ENCODE assay signal across 9 mouse cellular contexts in the genomic region with DNA sequence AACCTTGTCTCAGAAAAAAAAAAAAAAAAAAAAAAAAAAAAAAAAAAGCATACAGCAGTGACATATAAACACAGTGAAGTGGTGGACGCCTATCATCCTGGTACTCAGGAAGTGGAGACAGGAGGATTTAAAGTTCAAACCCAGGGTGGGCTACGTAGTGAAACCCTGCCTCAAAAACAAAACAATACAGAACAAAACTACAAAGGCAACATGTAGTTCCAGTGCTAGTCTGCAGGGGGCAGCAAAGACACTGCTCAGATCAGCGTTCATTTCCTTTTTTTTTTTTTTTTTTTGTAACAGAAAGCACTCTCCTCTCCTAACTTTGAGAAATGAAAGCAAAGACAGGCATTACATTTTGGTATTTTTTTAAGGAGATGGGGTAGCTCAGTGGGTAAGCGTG.
DNase-seq lines count a peak whose midpoint lies in the region; ATAC-seq and TF ChIP-seq lines count a peak whose summit lies in the region.
"Had no signal": no experiment of that assay in that cellular context is flagged by ENCODE, and none has a peak within 500 bp of the region (broad histone marks: within the 10 kb centered on the region; RNA-seq: fewer than 3 reads in every experiment).

No protein-coding gene starts in this region.

- H3K4me2 ChIP-seq in heart, embryonic 12.5 days: no peak overlapping the region
- H3K4me2 ChIP-seq: stomach, embryonic 15.5 days had no signal

- no peak overlapping the region for H3K27ac ChIP-seq in heart, embryonic 12.5 days (ENCODE audit: poor library complexity, severe bottlenecking)
- H3K27ac ChIP-seq: stomach, embryonic 15.5 days had no signal

- peaks cover 4% of the 10 kb centered on the region; the same call in 1 of the 2 replicates for H3K9me3 ChIP-seq in heart, embryonic 12.5 days (replicated peaks)

- DNase-seq in heart, adult 11 months: peak; percentile 74
- DNase-seq in A20 (ENCODE audit: low read depth, low spot score): peak; percentile 13
- DNase-seq in adrenal gland, postnatal 10 days: peak; percentile 70
- peak; percentile 52 for DNase-seq in embryo, embryonic 9.5 days (ENCODE audit: extremely low spot score)
- peak; percentile 7 to 40 for DNase-seq in kidney, adult 8-10 months
- peak; percentile 36 for DNase-seq in lung, adult 2 months
- DNase-seq in right cerebral cortex, postnatal 4 days: peak; percentile 79

- TF ChIP-seq CTCF in lung, adult 2 months (IDR thresholded peaks at IDR 0.05; ENCODE audit: insufficient read depth, low read length): peak; percentile 63

- 17% methylated on average over 4 of the region's 4 CpGs for WGBS in heart, embryonic 12.5 days
- WGBS in lung, adult 2 months: 9% methylated on average over 4 of the region's 4 CpGs

- H3K4me1 ChIP-seq in heart, embryonic 12.5 days (replicated peaks): no peaks in the 10 kb centered on the region
- H3K4me1 ChIP-seq in lung, adult 2 months (ENCODE audit: control insufficient read depth, insufficient read depth, low read length): no peaks in the 10 kb centered on the region
- H3K4me1 ChIP-seq: stomach, embryonic 15.5 days had no signal

- H3K9ac ChIP-seq in heart, embryonic 12.5 days: no peak overlapping the region
- H3K9ac ChIP-seq: stomach, embryonic 15.5 days had no signal

- H3K27me3 ChIP-seq in heart, embryonic 12.5 days (replicated peaks): no peaks in the 10 kb centered on the region
- H3K27me3 ChIP-seq: stomach, embryonic 15.5 days had no signal

- no peak for TF ChIP-seq POLR2A in lung, adult 2 months (IDR thresholded peaks at IDR 0.05; ENCODE audit: borderline replicate concordance, extremely low read depth, low read depth, low read length)

- no peak overlapping the region for H3K4me3 ChIP-seq in heart, embryonic 12.5 days
- no peak overlapping the region for H3K4me3 ChIP-seq in lung, adult 2 months (replicated peaks; ENCODE audit: extremely low read depth, low read depth, low read length)
- H3K4me3 ChIP-seq: stomach, embryonic 15.5 days had no signal

- no peak for ATAC-seq in heart, embryonic 12.5 days (ENCODE audit: insufficient number of reproducible peaks, low FRiP score)

- H3K36me3 ChIP-seq in heart, embryonic 12.5 days: no peaks in the 10 kb centered on the region
- H3K36me3 ChIP-seq: stomach, embryonic 15.5 days had no signal

Comparison
In these comparisons a context has a peak if more than half of its experiments do, and no peak if none do; other contexts are left out.
1. DNase-seq: peak in every context shown above with its lines; median percentile 79 in right cerebral cortex, postnatal 4 days; 74 in heart, adult 11 months; 70 in adrenal gland, postnatal 10 days; 52 in embryo, embryonic 9.5 days; 36 in lung, adult 2 months; 24 in kidney, adult 8-10 months; 13 in A20.